Mouse (Mus musculus): Measurements from ENCODE around the gene Lins1. TPM values are rescaled to one million over a fixed set of nuclear protein-coding genes. Genes with fewer than 3 reads are reported as not detected.

Gene Lins1
- polyA plus RNA-seq, 1 experiment from 2014 or later: 27.1 TPM

- WGBS: 87% methylated on average over 4 of the region's 4 CpGs
- ATAC-seq (ENCODE audit: low FRiP score): no peak
Observed at GRCm38 (mm10) chr7:66737418-66737817, 47.7 kb downstream of the Lins1 start.

GRCm38 (mm10) chr7:66741008-66741407 is 51.3 kb downstream of the Lins1 start:
- Histone ChIP-seq H3K4me2 (no peak overlapping the region), H3K4me3 (ENCODE audit: low read depth, low read length) (no peak overlapping the region), H3K9me3 (ENCODE audit: control insufficient read depth, low read length) (no peaks in the 10 kb centered on the region), H3K27me3 (ENCODE audit: control insufficient read depth, insufficient read depth, low read length) (no peaks in the 10 kb centered on the region), H3K27ac (ENCODE audit: low read depth, low read length) (no peak overlapping the region), H3K36me3 (ENCODE audit: control insufficient read depth, insufficient read depth, low read length) (no peaks in the 10 kb centered on the region), H3K4me1 (ENCODE audit: control insufficient read depth, insufficient read depth, low read length) (no peaks in the 10 kb centered on the region), H3K9ac (ENCODE audit: low read length) (no peak overlapping the region)
- no peak for ATAC-seq (ENCODE audit: low FRiP score)
- no peak for DNase-seq (ENCODE audit: low spot score, missing footprints)
- 84% methylated on average over 5 of the region's 5 CpGs for WGBS

More at GRCm38 (mm10) chr7:66737418-66737817, 47.7 kb downstream of the Lins1 start:
- DNase-seq (ENCODE audit: low spot score, missing footprints): no peak
- H3K9me3 ChIP-seq (ENCODE audit: control insufficient read depth, low read length): no peaks in the 10 kb centered on the region
- no peak overlapping the region for H3K4me2 ChIP-seq
- H3K4me3 ChIP-seq (ENCODE audit: low read depth, low read length): no peak overlapping the region
- no peaks in the 10 kb centered on the region for H3K4me1 ChIP-seq (ENCODE audit: control insufficient read depth, insufficient read depth, low read length)
- H3K27me3 ChIP-seq (ENCODE audit: control insufficient read depth, insufficient read depth, low read length): no peaks in the 10 kb centered on the region
- no peak overlapping the region for H3K9ac ChIP-seq (ENCODE audit: low read length)
- H3K36me3 ChIP-seq (ENCODE audit: control insufficient read depth, insufficient read depth, low read length): no peaks in the 10 kb centered on the region
- H3K27ac ChIP-seq (ENCODE audit: low read depth, low read length): no peak overlapping the region

GRCm38 (mm10) chr7:66741412-66741811 is 51.7 kb downstream of the Lins1 start:
- ATAC-seq (ENCODE audit: low FRiP score): no peak
- Histone ChIP-seq H3K9ac (ENCODE audit: low read length) (no peak overlapping the region), H3K4me2 (no peak overlapping the region), H3K4me1 (ENCODE audit: control insufficient read depth, insufficient read depth, low read length) (no peaks in the 10 kb centered on the region), H3K9me3 (ENCODE audit: control insufficient read depth, low read length) (no peaks in the 10 kb centered on the region), H3K4me3 (ENCODE audit: low read depth, low read length) (no peak overlapping the region), H3K27me3 (ENCODE audit: control insufficient read depth, insufficient read depth, low read length) (no peaks in the 10 kb centered on the region), H3K27ac (ENCODE audit: low read depth, low read length) (no peak overlapping the region), H3K36me3 (ENCODE audit: control insufficient read depth, insufficient read depth, low read length) (no peaks in the 10 kb centered on the region)
- DNase-seq (ENCODE audit: low spot score, missing footprints): no peak
- 57% methylated on average over 8 of the region's 8 CpGs for WGBS

- Histone ChIP-seq H3K36me3 (ENCODE audit: control insufficient read depth, insufficient read depth, low read length) (no peaks in the 10 kb centered on the region), H3K4me3 (ENCODE audit: low read depth, low read length) (no peak within 1 kb of the TSS), H3K9me3 (ENCODE audit: control insufficient read depth, low read length) (no peaks in the 10 kb centered on the region), H3K4me1 (ENCODE audit: control insufficient read depth, insufficient read depth, low read length) (no peaks in the 10 kb centered on the region), H3K27me3 (ENCODE audit: control insufficient read depth, insufficient read depth, low read length) (no peaks in the 10 kb centered on the region), H3K9ac (ENCODE audit: low read length) (no peak within 1 kb of the TSS), H3K4me2 (no peak within 1 kb of the TSS), H3K27ac (ENCODE audit: low read depth, low read length) (no peak within 1 kb of the TSS)
- ATAC-seq (ENCODE audit: low FRiP score): no peak
- DNase-seq (ENCODE audit: low spot score, missing footprints): no peak
- WGBS: 79% methylated on average over 9 of the region's 9 CpGs
Observed at GRCm38 (mm10) chr7:66743377-66743781, 53.7 kb downstream of the Lins1 start, which contains the start of gene Cers3. Cers3 (plus strand) TSS chr7:66743504.

GRCm38 (mm10) chr7:66746972-66747371 is 57.3 kb downstream of the Lins1 start:
- DNase-seq (ENCODE audit: low spot score, missing footprints) (no peak), ATAC-seq (ENCODE audit: low FRiP score) (no peak)
- Histone ChIP-seq H3K9ac (ENCODE audit: low read length) (no peak overlapping the region), H3K36me3 (ENCODE audit: control insufficient read depth, insufficient read depth, low read length) (no peaks in the 10 kb centered on the region), H3K9me3 (ENCODE audit: control insufficient read depth, low read length) (no peaks in the 10 kb centered on the region), H3K4me2 (no peak overlapping the region), H3K27me3 (ENCODE audit: control insufficient read depth, insufficient read depth, low read length) (no peaks in the 10 kb centered on the region), H3K4me3 (ENCODE audit: low read depth, low read length) (no peak overlapping the region), H3K27ac (ENCODE audit: low read depth, low read length) (no peak overlapping the region), H3K4me1 (ENCODE audit: control insufficient read depth, insufficient read depth, low read length) (no peaks in the 10 kb centered on the region)
- 79% methylated on average over 7 of the region's 7 CpGs for WGBS

- DNase-seq (ENCODE audit: low spot score, missing footprints) (no peak), ATAC-seq (ENCODE audit: low FRiP score) (no peak)
- Histone ChIP-seq H3K9me3 (ENCODE audit: control insufficient read depth, low read length) (no peaks in the 10 kb centered on the region), H3K36me3 (ENCODE audit: control insufficient read depth, insufficient read depth, low read length) (no peaks in the 10 kb centered on the region), H3K9ac (ENCODE audit: low read length) (no peak overlapping the region), H3K27me3 (ENCODE audit: control insufficient read depth, insufficient read depth, low read length) (no peaks in the 10 kb centered on the region), H3K4me3 (ENCODE audit: low read depth, low read length) (no peak overlapping the region), H3K27ac (ENCODE audit: low read depth, low read length) (no peak overlapping the region), H3K4me1 (ENCODE audit: control insufficient read depth, insufficient read depth, low read length) (no peaks in the 10 kb centered on the region), H3K4me2 (no peak overlapping the region)
- 86% methylated on average over 1 of the region's 1 CpGs for WGBS
Observed at GRCm38 (mm10) chr7:66749998-66750397, 60.3 kb downstream of the Lins1 start.

- 89% methylated on average over 8 of the region's 8 CpGs for WGBS
- no peak overlapping the region for H3K4me2 ChIP-seq
Observed at GRCm38 (mm10) chr7:66753816-66754215, 64.1 kb downstream of the Lins1 start.

GRCm38 (mm10) chr7:66755611-66756010 is 65.9 kb downstream of the Lins1 start:
- DNase-seq (ENCODE audit: low spot score, missing footprints): no peak
- no peaks in the 10 kb centered on the region for H3K9me3 ChIP-seq (ENCODE audit: control insufficient read depth, low read length)
- no peak for ATAC-seq (ENCODE audit: low FRiP score)
- no peaks in the 10 kb centered on the region for H3K4me1 ChIP-seq (ENCODE audit: control insufficient read depth, insufficient read depth, low read length)
- no peak overlapping the region for H3K27ac ChIP-seq (ENCODE audit: low read depth, low read length)
- no peak overlapping the region for H3K9ac ChIP-seq (ENCODE audit: low read length)
- H3K4me3 ChIP-seq (ENCODE audit: low read depth, low read length): no peak overlapping the region
- 82% methylated on average over 7 of the region's 7 CpGs for WGBS
- H3K27me3 ChIP-seq (ENCODE audit: control insufficient read depth, insufficient read depth, low read length): no peaks in the 10 kb centered on the region
- H3K36me3 ChIP-seq (ENCODE audit: control insufficient read depth, insufficient read depth, low read length): no peaks in the 10 kb centered on the region
- no peak overlapping the region for H3K4me2 ChIP-seq

More at GRCm38 (mm10) chr7:66753816-66754215, 64.1 kb downstream of the Lins1 start:
- Histone ChIP-seq H3K27me3 (ENCODE audit: control insufficient read depth, insufficient read depth, low read length) (no peaks in the 10 kb centered on the region), H3K9me3 (ENCODE audit: control insufficient read depth, low read length) (no peaks in the 10 kb centered on the region), H3K27ac (ENCODE audit: low read depth, low read length) (no peak overlapping the region), H3K4me3 (ENCODE audit: low read depth, low read length) (no peak overlapping the region), H3K36me3 (ENCODE audit: control insufficient read depth, insufficient read depth, low read length) (no peaks in the 10 kb centered on the region), H3K9ac (ENCODE audit: low read length) (no peak overlapping the region), H3K4me1 (ENCODE audit: control insufficient read depth, insufficient read depth, low read length) (no peaks in the 10 kb centered on the region)
- ATAC-seq (ENCODE audit: low FRiP score) (no peak), DNase-seq (ENCODE audit: low spot score, missing footprints) (no peak)
